Mouse (Mus musculus) heart, postnatal 0 days (tissue): ENCODE data around the gene Tmem184c. TPM values are rescaled to one million over a fixed set of nuclear protein-coding genes. Genes with fewer than 3 reads are reported as not detected.

ENCODE experiments used
- ATAC-seq: fragments of 200-750 bp; cut with Nextera tagmentation; 2 replicates; pipeline ENCODE4 v1.8.0; 2017; ENCODE audit warnings: low read depth, moderate number of reproducible peaks, moderate library complexity; ENCODE audit not compliant: insufficient read depth
- DNase-seq: peaks from one replicate; pipeline ENCODE4 v3.0.0-alpha.2; 2016; ENCODE audit warnings: low spot score
- H3K27ac ChIP-seq: fragments of 300-500 bp; sonication (generic); 2 replicates; pipeline ENCODE4 v1.5.1; 2014; ENCODE audit warnings: low read depth, mild to moderate bottlenecking
- H3K27me3 ChIP-seq: fragments of 300-500 bp; sonication (generic); 2 replicates; pipeline ENCODE4 v1.6.1; 2014; ENCODE audit warnings: low read length, mixed read lengths; ENCODE audit not compliant: control insufficient read depth, insufficient read depth
- H3K36me3 ChIP-seq: fragments of 300-500 bp; sonication (generic); replicated peaks from 2 replicates; pipeline ENCODE4 v1.6.1; 2014; ENCODE audit warnings: low read length, mixed read lengths; ENCODE audit not compliant: control insufficient read depth, insufficient read depth
- H3K4me1 ChIP-seq: fragments of 300-500 bp; sonication (generic); 2 replicates; pipeline ENCODE4 v1.6.1; 2014; ENCODE audit warnings: antibody characterized with exemption; ENCODE audit not compliant: control insufficient read depth, insufficient read depth
- H3K4me2 ChIP-seq: fragments of 300-500 bp; sonication (generic); 2 replicates; pipeline ENCODE4 v1.6.1; 2014; ENCODE audit warnings: low read depth, mild to moderate bottlenecking, low read length, moderate library complexity
- H3K4me3 ChIP-seq: fragments of 300-500 bp; sonication (generic); 2 replicates; pipeline ENCODE4 v1.5.1; 2014; ENCODE audit warnings: low read depth, low read length
- H3K9ac ChIP-seq: fragments of 300-500 bp; sonication (generic); replicated peaks from 2 replicates; pipeline ENCODE4 v1.6.1; 2014; ENCODE audit warnings: low read depth, low read length, mixed read lengths
- H3K9me3 ChIP-seq: fragments of 300-500 bp; sonication (generic); replicated peaks from 2 replicates; pipeline ENCODE4 v1.6.1; 2016; ENCODE audit warnings: low read length; ENCODE audit not compliant: control insufficient read depth
- CTCF ChIP-seq: IDR thresholded peaks from 2 replicates; pipeline ENCODE4 v1.5.1; 2016; ENCODE audit warnings: antibody characterized with exemption, control low read depth, low read depth
- EP300 ChIP-seq: IDR thresholded peaks from 2 replicates; pipeline ENCODE4 v1.6.1; 2016; ENCODE audit warnings: antibody characterized with exemption, low read depth
- WGBS: fragments of 180-500 bp; shearing (Covaris S2); extraction: QIAGEN DNeasy Blood & Tissue Kit; methylation state at CpG from one replicate; pipeline ENCODE4 v1.1.7; 2014; 5-methylcytosine and 5-hydroxymethylcytosine counted together
- polyA plus RNA-seq: library from polyadenylated mRNA; unstranded; fragments of >200 nt; fragmentation: Nextera tagmentation; extraction: Ambion mirVana; gene quantifications from 2 replicates; pipeline ENCODE4 v1.2.1, GENCODE M21; 2015
- total RNA-seq: library from RNA; depleted of rRNA; stranded (reverse); fragments of >200 nt; gene quantifications from 2 replicates; pipeline ENCODE4 v1.2.3, GENCODE M21; 2014; ENCODE audit warnings: low replicate concordance

Tmem184c gene
- total and polyA plus RNA-seq, 2 experiments from 2014 or later, result 11.9 to 18.9 TPM

DNA sequence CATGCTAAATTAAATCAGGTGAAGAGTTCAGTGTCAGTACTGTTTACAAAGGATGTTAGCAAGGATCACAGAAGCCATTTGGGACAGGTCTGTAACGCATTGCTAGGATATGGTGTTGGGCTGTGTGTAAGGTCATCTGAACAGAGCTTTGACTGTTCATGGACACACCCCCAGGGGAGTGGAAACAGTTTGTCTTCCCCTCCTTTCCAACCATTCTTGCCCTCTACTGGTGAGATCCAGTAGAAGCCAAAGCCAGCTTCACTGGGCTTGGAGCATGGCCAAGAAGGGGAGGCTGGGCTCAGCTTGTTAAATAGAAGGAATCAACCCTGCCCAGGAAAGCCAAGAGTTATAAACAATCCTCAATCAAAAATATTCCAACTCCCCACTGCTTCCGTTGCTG is 7.4 kb upstream of the Tmem184c start:
- TF ChIP-seq EP300 (no peak), CTCF (peak; percentile 74)
- H3K4me3 ChIP-seq, result no peak overlapping the region
- H3K27me3 ChIP-seq, result no peaks in the 10 kb centered on the region
- 47% methylated on average over 2 of the region's 2 CpGs for WGBS
- DNase-seq, result peak; percentile 78
- H3K9me3 ChIP-seq, result no peaks in the 10 kb centered on the region
- ATAC-seq, result peak; percentile 85
- H3K4me1 ChIP-seq, result no peaks in the 10 kb centered on the region
- H3K4me2 ChIP-seq, result no peak overlapping the region
- no peak overlapping the region for H3K9ac ChIP-seq
- no peaks in the 10 kb centered on the region for H3K36me3 ChIP-seq
- H3K27ac ChIP-seq, result no peak overlapping the region

DNA sequence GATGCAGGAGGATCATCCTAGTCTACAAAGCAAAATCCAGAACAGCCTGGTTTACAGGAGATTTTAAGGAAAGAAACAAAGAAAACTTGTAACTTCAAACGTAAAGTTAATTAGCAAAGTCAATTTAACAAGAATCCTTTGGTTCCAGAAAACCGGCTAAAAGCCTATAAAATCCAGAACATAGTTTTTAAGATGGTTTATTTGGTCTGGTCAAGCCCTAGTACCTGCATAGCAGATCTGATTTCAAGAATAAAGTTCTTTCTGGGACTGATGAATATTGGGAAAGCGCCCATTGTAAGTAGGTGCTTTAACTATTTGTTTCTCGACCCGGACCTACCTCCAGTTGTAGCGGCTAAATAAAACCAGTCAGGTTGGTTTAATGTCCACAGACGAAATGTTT is 877 bp downstream of the Tmem184c start:
- WGBS, result 14% methylated on average over 7 of the region's 7 CpGs
- TF ChIP-seq EP300, result no peak
- no peak for TF ChIP-seq CTCF
- H3K36me3 ChIP-seq, result peaks cover 12% of the 10 kb centered on the region; the same call in 1 of the 2 replicates

DNA sequence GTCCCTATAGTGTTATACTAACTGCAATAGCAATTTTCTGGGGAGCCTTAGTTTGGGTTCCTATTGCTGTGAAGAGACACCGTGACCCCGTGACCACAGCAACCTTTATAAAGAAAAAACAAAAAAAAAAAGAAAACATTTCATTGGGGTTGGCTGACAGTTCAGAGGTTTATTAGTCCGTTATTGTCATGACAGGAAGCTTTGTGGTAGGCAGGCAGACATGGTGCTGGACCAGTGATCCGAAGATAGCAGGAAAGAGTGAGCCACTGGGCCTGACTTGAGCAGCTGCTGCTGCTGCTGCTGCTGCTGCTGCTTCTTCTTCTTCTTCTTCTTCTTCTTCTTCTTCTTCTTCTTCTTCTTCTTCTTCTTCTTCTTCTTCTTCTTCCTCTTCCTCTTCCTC is 26.3 kb downstream of the Tmem184c start:
- Histone ChIP-seq H3K36me3 (peaks cover 23% of the 10 kb centered on the region), H3K27me3 (no peaks in the 10 kb centered on the region), H3K9me3 (no peaks in the 10 kb centered on the region), H3K4me3 (no peak overlapping the region), H3K27ac (no peak overlapping the region), H3K4me1 (no peaks in the 10 kb centered on the region), H3K9ac (no peak overlapping the region), H3K4me2 (no peak overlapping the region)
- TF ChIP-seq EP300, result no peak
- TF ChIP-seq CTCF, result no peak
- ATAC-seq (no peak), DNase-seq (no peak)
- 84% methylated on average over 4 of the region's 4 CpGs for WGBS

More for the DNA sequence above, 877 bp downstream of the Tmem184c start:
- H3K9me3 ChIP-seq, result no peaks in the 10 kb centered on the region
- peak overlapping the region; percentile 66 for H3K4me3 ChIP-seq
- DNase-seq (no peak), ATAC-seq (no peak)
- H3K4me2 ChIP-seq, result peak overlapping the region; percentile 78
- no peaks in the 10 kb centered on the region for H3K4me1 ChIP-seq
- H3K9ac ChIP-seq, result no peak overlapping the region
- no peaks in the 10 kb centered on the region for H3K27me3 ChIP-seq
- no peak overlapping the region for H3K27ac ChIP-seq

DNA sequence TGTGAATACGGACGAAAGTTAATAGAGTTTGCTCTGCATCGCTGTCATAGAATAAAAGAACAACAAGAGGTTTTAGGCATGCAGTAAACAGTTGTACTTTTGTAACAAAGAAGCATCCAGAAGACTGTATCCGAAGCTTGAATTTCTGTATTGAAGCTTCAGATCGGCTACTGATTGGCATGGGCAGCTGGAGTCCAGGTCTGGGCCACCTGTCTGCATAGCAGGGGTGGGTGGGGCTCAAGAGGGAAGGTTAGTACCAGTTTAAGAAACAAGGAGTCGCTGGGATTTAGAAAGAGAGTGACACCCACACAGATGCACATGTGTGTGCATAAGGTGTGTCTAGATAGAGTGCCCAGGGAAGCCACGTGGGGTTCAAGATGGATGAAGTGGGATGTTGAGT is 32.8 kb downstream of the Tmem184c start:
- Histone ChIP-seq H3K9me3 (no peaks in the 10 kb centered on the region), H3K4me1 (no peaks in the 10 kb centered on the region), H3K4me3 (no peak overlapping the region), H3K9ac (no peak overlapping the region), H3K4me2 (no peak overlapping the region), H3K36me3 (peaks cover 38% of the 10 kb centered on the region), H3K27ac (no peak overlapping the region), H3K27me3 (no peaks in the 10 kb centered on the region)
- DNase-seq, result no peak
- no peak for TF ChIP-seq EP300
- no peak for TF ChIP-seq CTCF
- no peak for ATAC-seq
- WGBS, result 90% methylated on average over 7 of the region's 7 CpGs

DNA sequence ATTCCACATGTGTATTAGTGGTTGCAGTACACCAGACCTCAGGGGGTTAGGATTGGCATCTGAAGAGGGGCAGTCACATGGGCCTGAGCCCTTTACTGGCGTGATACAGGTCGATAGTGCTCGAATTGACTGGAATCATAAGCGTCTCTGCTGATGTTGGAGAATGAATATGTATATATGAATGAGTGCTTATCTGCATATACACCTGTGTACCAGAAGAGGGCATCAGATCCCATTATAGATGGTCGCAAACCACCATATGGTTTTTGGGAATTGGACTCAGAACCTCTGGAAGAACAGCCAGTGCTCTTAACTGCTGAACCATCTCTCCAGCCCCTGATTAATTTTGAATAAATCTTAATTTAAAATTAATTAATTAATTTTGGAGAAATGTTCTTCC is 36.3 kb downstream of the Tmem184c start:
- DNase-seq, result no peak
- Histone ChIP-seq H3K9me3 (no peaks in the 10 kb centered on the region), H3K4me2 (no peak overlapping the region), H3K4me3 (no peak overlapping the region), H3K36me3 (peaks cover 37% of the 10 kb centered on the region), H3K4me1 (no peaks in the 10 kb centered on the region), H3K27ac (no peak overlapping the region), H3K9ac (no peak overlapping the region), H3K27me3 (no peaks in the 10 kb centered on the region)
- TF ChIP-seq EP300, result no peak
- TF ChIP-seq CTCF, result peak; percentile 43
- WGBS, result 80% methylated on average over 5 of the region's 5 CpGs
- no peak for ATAC-seq

DNA sequence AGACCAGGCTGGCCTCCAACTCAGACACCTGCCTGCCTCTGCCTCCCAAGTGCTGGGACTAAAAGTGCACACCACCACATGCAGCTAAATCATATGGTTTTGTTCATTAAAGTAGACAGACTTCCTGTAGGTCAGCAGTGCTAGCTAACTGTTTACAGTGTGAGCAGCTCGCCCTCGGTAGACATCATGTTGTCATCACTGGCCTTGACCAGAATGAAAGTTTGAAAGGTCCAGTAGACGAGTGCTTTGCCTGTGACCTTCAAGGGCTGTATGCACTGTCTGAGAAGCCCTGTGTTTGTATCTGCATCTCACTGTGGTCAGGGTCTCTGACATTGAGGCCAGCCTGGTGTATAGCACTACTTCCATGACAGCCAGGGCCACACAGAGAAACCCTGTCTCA is 49.1 kb downstream of the Tmem184c start:
- Histone ChIP-seq H3K4me2 (no peak overlapping the region), H3K4me3 (no peak overlapping the region), H3K27ac (no peak overlapping the region), H3K4me1 (no peaks in the 10 kb centered on the region), H3K27me3 (no peaks in the 10 kb centered on the region), H3K9me3 (no peaks in the 10 kb centered on the region), H3K36me3 (peaks cover 76% of the 10 kb centered on the region), H3K9ac (no peak overlapping the region)
- 75% methylated on average over 3 of the region's 3 CpGs for WGBS
- TF ChIP-seq EP300 (no peak), CTCF (no peak)
- DNase-seq, result no peak
- ATAC-seq, result no peak
